35 mouse cellular contexts compared by ENCODE assay signal in genomic region chr19:7561456-7561855, GRCm38 (mm10). TPM values are rescaled to one million over a fixed set of nuclear protein-coding genes. Genes with fewer than 3 reads are reported as not detected.
DNase-seq lines count a peak whose midpoint lies in the region; ATAC-seq and TF ChIP-seq lines count a peak whose summit lies in the region.
"Had no signal": no experiment of that assay in that cellular context is flagged by ENCODE, and none has a peak within 500 bp of the region (broad histone marks: within the 10 kb centered on the region; RNA-seq: fewer than 3 reads in every experiment).

No protein-coding gene starts in this region.

- peaks cover 0 to 11% of the 10 kb centered on the region in 2 experiments; a peak in 2 of 4 replicates for H3K36me3 ChIP-seq in MEL (ENCODE audit: control insufficient read depth in 1 of 2, insufficient read depth in 2 of 2, low read length in 2 of 2)
- H3K36me3 ChIP-seq: forebrain, embryonic 15.5 days; kidney, embryonic 15.5 days; limb, embryonic 15.5 days; lung, embryonic 15.5 days; midbrain, embryonic 13.5 days; stomach, embryonic 15.5 days had no signal

- peaks cover 3% of the 10 kb centered on the region; the same call in 1 of the 2 replicates for H3K79me2 ChIP-seq in MEL (ENCODE audit: control insufficient read depth, insufficient read depth, low read length, poor library complexity)

- H3K9ac ChIP-seq in MEL (ENCODE audit: control insufficient read depth, low read depth, low read length, poor library complexity, severe bottlenecking): no peak overlapping the region
- H3K9ac ChIP-seq: forebrain, embryonic 15.5 days; hindbrain, embryonic 14.5 days; kidney, embryonic 15.5 days; limb, embryonic 15.5 days; liver, embryonic 15.5 days; lung, embryonic 15.5 days; midbrain, embryonic 13.5 days; stomach, embryonic 15.5 days had no signal

- intact Hi-C loops in gastrocnemius, adult 2 months (cut with DNase I): no loop called here

- H3K27me3 ChIP-seq in MEL (ENCODE audit: control insufficient read depth in 1 of 2, insufficient read depth in 2 of 2, low read length in 2 of 2): no peaks in the 10 kb centered on the region
- H3K27me3 ChIP-seq: forebrain, embryonic 15.5 days; kidney, embryonic 15.5 days; limb, embryonic 15.5 days; liver, embryonic 15.5 days; lung, embryonic 15.5 days; megakaryocyte, embryonic 14.5 days; stomach, embryonic 15.5 days had no signal

- TF ChIP-seq POLR2A in MEL (IDR thresholded peaks at IDR 0.05; ENCODE audit: control insufficient read depth in 1 of 2, insufficient read depth in 1 of 2, low read depth in 1 of 2, low read length in 2 of 2, poor library complexity in 1 of 2): no peak

- peaks cover 8 to 14% of the 10 kb centered on the region in 2 experiments for H3K4me1 ChIP-seq in MEL (ENCODE audit: control insufficient read depth in 1 of 2, insufficient read depth in 2 of 2, low read length in 2 of 2)
- H3K4me1 ChIP-seq: lung, embryonic 15.5 days had no signal

- TF ChIP-seq EP300 in MEL (IDR thresholded peaks at IDR 0.05; ENCODE audit: low read depth in 1 of 2, low read length in 2 of 2): no peak

- no peak for DNase-seq in gastrocnemius, adult 2 months
- DNase-seq in gastrocnemius, postnatal 25 days: no peak
- DNase-seq in A20 (ENCODE audit: low read depth, low spot score): peak; percentile 73
- DNase-seq in MEL (ENCODE audit: low read depth, low spot score): peak; percentile 51
- DNase-seq in induced T-regulatory cell, adult 2 months (ENCODE audit: low read depth): peak; percentile 68
- no peak for DNase-seq in spleen, postnatal 4 days (ENCODE audit: low spot score in 2 of 2)
- DNase-seq: adrenal gland, postnatal 36 days; cerebellum, adult 11 months; cerebellum, postnatal 10 days; gastrocnemius, postnatal 10 days; heart, adult 2 months; heart, postnatal 36 days; kidney, postnatal 36 days; left cerebral cortex, postnatal 4 days; lung, postnatal 36 days; retina, postnatal 1 day; right cerebral cortex, postnatal 25 days; thymus, adult 2 months had no signal

- ATAC-seq in granulocyte monocyte progenitor cell, adult 5-6 weeks (replicated peaks; ENCODE audit: poor library complexity, severe bottlenecking): no peak
- no peak for ATAC-seq in erythroblast, adult 5-6 weeks (replicated peaks; ENCODE audit: low FRiP score, poor library complexity, severe bottlenecking)
- ATAC-seq: forebrain, embryonic 15.5 days; intestine, postnatal 0 days; midbrain, embryonic 13.5 days had no signal

- TF ChIP-seq CTCF in gastrocnemius, adult 2 months (IDR thresholded peaks at IDR 0.05): no peak
- no peak for TF ChIP-seq CTCF in MEL (IDR thresholded peaks at IDR 0.05 in 2 of 3, conservative IDR thresholded peaks at IDR 0.05 in 1 of 3; ENCODE audit: control insufficient read depth in 1 of 3, insufficient read depth in 1 of 3, low read depth in 2 of 3, low read length in 3 of 3, poor library complexity in 1 of 3, severe bottlenecking in 1 of 3)

- TF ChIP-seq RAD21 in MEL (IDR thresholded peaks at IDR 0.05; ENCODE audit: low read depth, low read length): no peak

- peak overlapping the region; percentile 97 for H3K27ac ChIP-seq in gastrocnemius, adult 2 months
- no peak overlapping the region for H3K27ac ChIP-seq in MEL (ENCODE audit: control insufficient read depth, low read depth, low read length)
- H3K27ac ChIP-seq: forebrain, embryonic 15.5 days; hindbrain, embryonic 14.5 days; kidney, embryonic 15.5 days; limb, embryonic 15.5 days; liver, embryonic 15.5 days; lung, embryonic 15.5 days; midbrain, embryonic 13.5 days; stomach, embryonic 15.5 days had no signal

- no peaks in the 10 kb centered on the region for H3K9me3 ChIP-seq in MEL (replicated peaks; ENCODE audit: insufficient read depth, low read length)
- H3K9me3 ChIP-seq: forebrain, embryonic 15.5 days; kidney, embryonic 15.5 days; limb, embryonic 15.5 days; liver, embryonic 15.5 days; lung, embryonic 15.5 days; megakaryocyte, embryonic 14.5 days; midbrain, embryonic 13.5 days; stomach, embryonic 15.5 days had no signal

- H3K4me3 ChIP-seq in gastrocnemius, adult 2 months: no peak overlapping the region
- H3K4me3 ChIP-seq in MEL (ENCODE audit: control insufficient read depth in 1 of 2, insufficient read depth in 1 of 2, low read depth in 2 of 2, low read length in 2 of 2): no peak overlapping the region
- H3K4me3 ChIP-seq: forebrain, embryonic 15.5 days; heart, adult 2 months; kidney, embryonic 15.5 days; limb, embryonic 15.5 days; liver, embryonic 15.5 days; lung, embryonic 15.5 days; megakaryocyte, embryonic 14.5 days; midbrain, embryonic 13.5 days; stomach, embryonic 15.5 days had no signal

TF ChIP-seq in MEL, 35 proteins besides CTCF, POLR2A, EP300 and RAD21:
- TF ChIP-seq POLR2AphosphoS2 (IDR thresholded peaks at IDR 0.05; ENCODE audit: low read length): no peak
- TF ChIP-seq ZNF384 (IDR thresholded peaks at IDR 0.05; ENCODE audit: low read depth, low read length): no peak
- TF ChIP-seq ETS1 (IDR thresholded peaks at IDR 0.05; ENCODE audit: low read depth, low read length): 0 out of 2 replicates have a peak, but pooled peaks have one; percentile 21
- 0 out of 2 replicates have a peak, but pooled peaks have one; percentile 33 for TF ChIP-seq SIN3A (IDR thresholded peaks at IDR 0.05; ENCODE audit: low read length)
TF ChIP-seq in MEL: peak in this region for 2.

RNA-seq across cellular contexts. Expression of gene Pla2g16, which starts 4.2 kb away (rescaled TPM):
- total RNA-seq in gastrocnemius, adult 2 months (2021): 100 to 1,000 TPM in 1 of 2 experiments, 10 to 100 TPM in 1; 94.3 to 127 TPM
- 100 to 1,000 TPM in 1 of 2 experiments, 10 to 100 TPM in 1; 97.5 to 101 TPM for total RNA-seq in gastrocnemius, postnatal 25 days (2021)
- total RNA-seq in MEL (2012; rRNA removed): 16.3 and 19.0 TPM in 2 replicates
- polyA plus RNA-seq in MEL (2012; ENCODE audit: insufficient read depth in 1 of 2, insufficient read length in 2 of 2, low read depth in 1 of 2, low replicate concordance in 2 of 2, missing spikeins in 1 of 2): 10 to 100 TPM in 1 of 2 experiments, not detected in 1; 24.7 TPM
- total RNA-seq in granulocyte monocyte progenitor cell, adult 5-6 weeks (2014; fragmentation: Nextera tagmentation): 5.9 and 6.4 TPM in 2 replicates
- total RNA-seq in granulocyte monocyte progenitor cell, adult 5-6 weeks (2017): 8.4 and 9.1 TPM in 2 replicates
- total RNA-seq in erythroblast, adult 5-6 weeks (2015; ENCODE audit: low replicate concordance): 78.4 and 83.0 TPM in 2 replicates
- 120 and 165 TPM in 2 replicates for total RNA-seq in erythroblast, adult 5-6 weeks (2017; ENCODE audit: low replicate concordance)

RNA-seq across cellular contexts. Expression of gene Lgals12, which starts 45.5 kb away (rescaled TPM):
- under 1 TPM; 0.13 to 0.20 TPM for total RNA-seq in gastrocnemius, adult 2 months (2021)
- total RNA-seq in gastrocnemius, postnatal 25 days (2021): 1 to 10 TPM in 1 of 2 experiments, under 1 TPM in 1; 0.20 to 6.1 TPM
- not detected in 2 replicates for total RNA-seq in MEL (2012; rRNA removed)
- not detected for polyA plus RNA-seq in MEL (2012; ENCODE audit: insufficient read depth in 1 of 2, insufficient read length in 2 of 2, low read depth in 1 of 2, low replicate concordance in 2 of 2, missing spikeins in 1 of 2)
- total RNA-seq in granulocyte monocyte progenitor cell, adult 5-6 weeks (2014; fragmentation: Nextera tagmentation): not detected in 2 replicates
- not detected in 2 replicates for total RNA-seq in granulocyte monocyte progenitor cell, adult 5-6 weeks (2017)
- total RNA-seq in erythroblast, adult 5-6 weeks (2015; ENCODE audit: low replicate concordance): not detected in 2 replicates
- total RNA-seq in erythroblast, adult 5-6 weeks (2017; ENCODE audit: low replicate concordance): not detected in 2 replicates
- total RNA-seq: monocyte, adult 5-6 weeks had no signal
- polyA plus RNA-seq: liver, embryonic 15.5 days; neural tube, embryonic 11.5 days had no signal

RNA-seq across cellular contexts. Expression of gene Hrasls5, which starts 50.9 kb away (rescaled TPM):
- not detected for total RNA-seq in gastrocnemius, adult 2 months (2021)
- not detected for total RNA-seq in gastrocnemius, postnatal 25 days (2021)
- total RNA-seq in MEL (2012; rRNA removed): not detected in 2 replicates
- polyA plus RNA-seq in MEL (2012; ENCODE audit: insufficient read depth in 1 of 2, insufficient read length in 2 of 2, low read depth in 1 of 2, low replicate concordance in 2 of 2, missing spikeins in 1 of 2): not detected
- not detected in 2 replicates for total RNA-seq in granulocyte monocyte progenitor cell, adult 5-6 weeks (2014; fragmentation: Nextera tagmentation)
- total RNA-seq in granulocyte monocyte progenitor cell, adult 5-6 weeks (2017): not detected in 2 replicates
- not detected in 2 replicates for total RNA-seq in erythroblast, adult 5-6 weeks (2015; ENCODE audit: low replicate concordance)
- 2.0 TPM in 1 of 2 replicates, not detected in the other for total RNA-seq in erythroblast, adult 5-6 weeks (2017; ENCODE audit: low replicate concordance)
- total RNA-seq: gastrocnemius, postnatal 10 days; heart, adult 2 months; heart, postnatal 36 days; layer of hippocampus, postnatal 10 days; left cerebral cortex, postnatal 4 days had no signal
- polyA plus RNA-seq: forebrain, embryonic 15.5 days; heart, embryonic 14.5 days; hindbrain, embryonic 14.5 days; intestine, postnatal 0 days; kidney, embryonic 15.5 days; limb, embryonic 15.5 days; liver, embryonic 15.5 days; midbrain, embryonic 13.5 days; neural tube, embryonic 11.5 days; spleen, adult 2 months; stomach, embryonic 15.5 days had no signal

Comparison
In these comparisons a context has a peak if more than half of its experiments do, and no peak if none do; other contexts are left out.
1. DNase-seq: peak in A20 (single experiment), MEL (single experiment) and induced T-regulatory cell, adult 2 months (single experiment); none in gastrocnemius, adult 2 months (single experiment), gastrocnemius, postnatal 25 days (single experiment) and spleen, postnatal 4 days (0 of 2).